ENCODE assay signal across 16 mouse cellular contexts in genomic region chr5:126107020-126107419, GRCm38 (mm10).
"Had no signal": no experiment of that assay in that cellular context is flagged by ENCODE, and none has a peak within 500 bp of the region (broad histone marks: within the 10 kb centered on the region; RNA-seq: fewer than 3 reads in every experiment).

No protein-coding gene starts in this region.

- DNase-seq: heart, postnatal 10 days; heart, postnatal 14 days; heart, postnatal 36 days; heart, postnatal 4 days; kidney, adult 11 months; kidney, adult 18-20 months; kidney, adult 2 months; kidney, adult 8-10 months; kidney, adult 9 months; kidney, postnatal 10 days; kidney, postnatal 14 days; kidney, postnatal 25 days; kidney, postnatal 36 days; kidney, postnatal 4 days; layer of hippocampus, adult 9-11 months; layer of hippocampus, postnatal 36 days had no signal
